Mouse (Mus musculus) MEL (cell line): ENCODE measurements around the gene Ntrk3. TPM values are rescaled to one million over a fixed set of nuclear protein-coding genes. Genes with fewer than 3 reads are reported as not detected.

Experiments
- DNase-seq: peaks from one replicate; pipeline ENCODE4 v3.0.0; 2011; ENCODE audit warnings: low read depth, low spot score
- H3K27ac ChIP-seq: 2 replicates; pipeline ENCODE4 v1.5.1; 2012; ENCODE audit warnings: low read depth, mild to moderate bottlenecking, control low read depth, low read length, moderate library complexity; ENCODE audit not compliant: control insufficient read depth
- H3K27me3 ChIP-seq, 2 experiments: fragments of 150-350 bp in 1 of 2; sonication (generic) in 1 of 2; 2 replicates each; pipeline ENCODE4 v1.6.1; 2012; ENCODE audit warnings: low read length in 2 of 2, mild to moderate bottlenecking in 2 of 2, improper control_type of control experiment in 1 of 2, moderate library complexity in 1 of 2; ENCODE audit not compliant: insufficient read depth in 2 of 2, control insufficient read depth in 1 of 2
- H3K36me3 ChIP-seq, 2 experiments: 2 replicates each; pipeline ENCODE4 v1.6.1; 2012 to 2014; ENCODE audit warnings: low read length in 2 of 2, improper control_type of control experiment in 1 of 2, inconsistent platforms in 1 of 2, mild to moderate bottlenecking in 1 of 2; ENCODE audit not compliant: insufficient read depth in 2 of 2, control insufficient read depth in 1 of 2
- H3K4me1 ChIP-seq, 2 experiments: fragments of 150-350 bp in 1 of 2; sonication (generic) in 1 of 2; 2 replicates each; pipeline ENCODE4 v1.6.1; 2012; ENCODE audit warnings: low read length in 2 of 2, improper control_type of control experiment in 1 of 2, mild to moderate bottlenecking in 1 of 2; ENCODE audit not compliant: insufficient read depth in 2 of 2, control insufficient read depth in 1 of 2
- H3K4me3 ChIP-seq, 2 experiments: fragments of 150-350 bp in 1 of 2; sonication (generic) in 1 of 2; 2 replicates each; pipeline ENCODE4 v1.5.1; 2012; ENCODE audit warnings: low read depth in 2 of 2, low read length in 2 of 2, mild to moderate bottlenecking in 2 of 2, moderate library complexity in 2 of 2, control low read depth in 1 of 2, improper control_type of control experiment in 1 of 2; ENCODE audit not compliant: control insufficient read depth in 1 of 2, insufficient read depth in 1 of 2
- H3K79me2 ChIP-seq: 2 replicates; pipeline ENCODE4 v1.6.1; 2012; ENCODE audit warnings: mild to moderate bottlenecking, low read length, moderate library complexity; ENCODE audit not compliant: control insufficient read depth, poor library complexity, insufficient read depth
- H3K9ac ChIP-seq: 2 replicates; pipeline ENCODE4 v1.6.1; 2012; ENCODE audit warnings: low read depth, mild to moderate bottlenecking, control low read depth, low read length, moderate library complexity; ENCODE audit not compliant: control insufficient read depth, poor library complexity, severe bottlenecking
- H3K9me3 ChIP-seq: fragments of 150-350 bp; sonication (generic); replicated peaks from 2 replicates; pipeline ENCODE4 v1.6.1; 2012; ENCODE audit warnings: mild to moderate bottlenecking, low read length, improper control_type of control experiment, moderate library complexity; ENCODE audit not compliant: insufficient read depth
- BHLHE40 ChIP-seq: IDR thresholded peaks from 2 replicates; pipeline ENCODE4 v1.6.1; 2012; ENCODE audit warnings: low read depth, mild to moderate bottlenecking, inconsistent platforms, low read length, improper control_type of control experiment, borderline replicate concordance
- CHD2 ChIP-seq: IDR thresholded peaks from 2 replicates; pipeline ENCODE4 v1.6.1; 2011; ENCODE audit warnings: low read length, improper control_type of control experiment
- E2F4 ChIP-seq: IDR thresholded peaks from 2 replicates; pipeline ENCODE4 v1.6.1; 2011; ENCODE audit warnings: low read depth, low read length, improper control_type of control experiment, borderline replicate concordance
- EP300 ChIP-seq, 2 experiments: IDR thresholded peaks; 2 replicates each; pipeline ENCODE4 v1.6.1; 2011; ENCODE audit warnings: improper control_type of control experiment in 2 of 2, low read length in 2 of 2, low read depth in 1 of 2, mild to moderate bottlenecking in 1 of 2
- ETS1 ChIP-seq: IDR thresholded peaks from 2 replicates; pipeline ENCODE4 v1.6.1; 2012; ENCODE audit warnings: low read depth, mild to moderate bottlenecking, inconsistent platforms, low read length, improper control_type of control experiment, moderate library complexity
- GABPA ChIP-seq: IDR thresholded peaks from 2 replicates; pipeline ENCODE4 v1.6.1; 2012; ENCODE audit warnings: low read depth, mild to moderate bottlenecking, inconsistent platforms, low read length, improper control_type of control experiment, moderate library complexity
- GATA1 ChIP-seq: IDR thresholded peaks from 2 replicates; pipeline ENCODE4 v1.6.1; 2011; ENCODE audit warnings: low read depth, low read length, improper control_type of control experiment
- MAX ChIP-seq: IDR thresholded peaks from 2 replicates; pipeline ENCODE4 v1.6.1; 2011; ENCODE audit warnings: low read length, improper control_type of control experiment
- MAZ ChIP-seq: IDR thresholded peaks from 2 replicates; pipeline ENCODE4 v1.6.1; 2012; ENCODE audit warnings: low read depth, mild to moderate bottlenecking, inconsistent platforms, low read length, improper control_type of control experiment
- MEF2A ChIP-seq: IDR thresholded peaks from 2 replicates; pipeline ENCODE4 v1.6.1; 2014; ENCODE audit warnings: low read depth, mild to moderate bottlenecking, inconsistent platforms, low read length, improper control_type of control experiment; ENCODE audit not compliant: poor library complexity, insufficient replicate concordance, severe bottlenecking; ENCODE audit errors: extremely low read depth
- MXI1 ChIP-seq: IDR thresholded peaks from 2 replicates; pipeline ENCODE4 v1.6.1; 2011; ENCODE audit warnings: mild to moderate bottlenecking, low read depth, low read length, improper control_type of control experiment
- MYB ChIP-seq: IDR thresholded peaks from 2 replicates; pipeline ENCODE4 v1.6.1; 2011; ENCODE audit warnings: mild to moderate bottlenecking, low read depth, low read length, improper control_type of control experiment
- MYC ChIP-seq: IDR thresholded peaks from 2 replicates; pipeline ENCODE4 v1.6.1; 2011; ENCODE audit warnings: low read depth, mild to moderate bottlenecking, low read length, improper control_type of control experiment, moderate library complexity
- NELFE ChIP-seq: IDR thresholded peaks from 2 replicates; pipeline ENCODE4 v1.6.1; 2011; ENCODE audit warnings: low read depth, low read length, improper control_type of control experiment
- POLR2AphosphoS5 ChIP-seq: IDR thresholded peaks from 2 replicates; pipeline ENCODE4 v1.6.1; 2012; ENCODE audit warnings: low read depth, borderline replicate concordance, mild to moderate bottlenecking, inconsistent platforms, low read length, moderate library complexity, mixed read lengths
- RAD21 ChIP-seq: IDR thresholded peaks from 2 replicates; pipeline ENCODE4 v1.6.1; 2011; ENCODE audit warnings: mild to moderate bottlenecking, low read depth, low read length, improper control_type of control experiment
- RCOR1 ChIP-seq: IDR thresholded peaks from 2 replicates; pipeline ENCODE4 v1.6.1; 2012; ENCODE audit warnings: low read depth, mild to moderate bottlenecking, inconsistent platforms, low read length, improper control_type of control experiment
- SMC3 ChIP-seq: IDR thresholded peaks from 2 replicates; pipeline ENCODE4 v1.6.1; 2011; ENCODE audit warnings: low read depth, low read length, improper control_type of control experiment
- USF2 ChIP-seq, 2 experiments: IDR thresholded peaks; 2 replicates each; pipeline ENCODE4 v1.6.1; 2011 to 2012; ENCODE audit warnings: improper control_type of control experiment in 2 of 2, low read length in 2 of 2, borderline replicate concordance in 1 of 2, inconsistent platforms in 1 of 2, low read depth in 1 of 2, mild to moderate bottlenecking in 1 of 2; ENCODE audit not compliant: insufficient read depth in 1 of 2
- ZC3H11A ChIP-seq: IDR thresholded peaks from 2 replicates; pipeline ENCODE4 v1.6.1; 2012; ENCODE audit warnings: low read depth, mild to moderate bottlenecking, inconsistent platforms, low read length, improper control_type of control experiment
- ZNF384 ChIP-seq: IDR thresholded peaks from 2 replicates; pipeline ENCODE4 v1.6.1; 2012; ENCODE audit warnings: low read depth, mild to moderate bottlenecking, inconsistent platforms, low read length, improper control_type of control experiment
- polyA plus RNA-seq, 2 experiments: library from polyadenylated mRNA; stranded (reverse) in 1 of 2; unstranded in 1 of 2; fragments of >175 nt in 1 of 2; fragments of >200 nt in 1 of 2; gene quantifications; 2 replicates each; pipeline versions ENCODE4 v1.2.1 to v1.2.4; 2012; ENCODE audit warnings: low replicate concordance in 2 of 2, low read depth in 1 of 2; ENCODE audit not compliant: insufficient read length in 2 of 2, insufficient read depth in 1 of 2, missing spikeins in 1 of 2
- total RNA-seq: library from RNA; depleted of rRNA; stranded (reverse); fragments of 300-350 nt; gene quantifications from 2 replicates; pipeline ENCODE4 v1.2.3, GENCODE M21; 2012

Ntrk3 gene
- total and polyA plus RNA-seq, 3 experiments, result 0.04 TPM; not detected in 2

DNA sequence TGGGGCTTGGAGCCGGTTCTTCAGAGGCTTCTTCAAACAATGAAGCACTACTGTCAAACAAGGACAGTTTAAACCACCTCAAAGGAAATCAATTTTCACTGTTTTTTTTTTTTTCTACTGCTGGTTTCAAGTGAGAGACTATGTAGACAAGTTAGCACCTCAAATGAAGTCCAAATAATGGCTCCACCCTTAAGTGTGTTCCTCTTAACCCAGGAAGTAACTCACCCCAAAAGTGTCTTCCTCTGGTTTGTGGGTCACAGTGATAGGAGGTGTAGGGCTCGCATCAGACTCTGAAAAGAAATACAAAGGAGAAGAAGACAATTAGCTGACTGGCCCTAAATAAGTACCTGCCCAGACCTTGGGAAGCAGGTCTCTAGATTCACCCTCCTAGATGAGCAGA is 286.1 kb downstream of the Ntrk3 start:
- Histone ChIP-seq H3K79me2 (no peaks in the 10 kb centered on the region), H3K27me3 (no peaks in the 10 kb centered on the region), H3K27ac (no peak overlapping the region), H3K9ac (no peak overlapping the region), H3K36me3 (no peaks in the 10 kb centered on the region), H3K9me3 (no peaks in the 10 kb centered on the region), H3K4me1 (no peaks in the 10 kb centered on the region), H3K4me3 (no peak overlapping the region)
- no peak for DNase-seq
- TF ChIP-seq MAX (no peak), EP300 (IDR thresholded peaks at IDR 0.05; ENCODE audit: low read depth in 1 of 2, low read length in 2 of 2) (no peak), MYB (no peak), RAD21 (no peak), BHLHE40 (no peak), MAZ (no peak), NELFE (no peak)

DNA sequence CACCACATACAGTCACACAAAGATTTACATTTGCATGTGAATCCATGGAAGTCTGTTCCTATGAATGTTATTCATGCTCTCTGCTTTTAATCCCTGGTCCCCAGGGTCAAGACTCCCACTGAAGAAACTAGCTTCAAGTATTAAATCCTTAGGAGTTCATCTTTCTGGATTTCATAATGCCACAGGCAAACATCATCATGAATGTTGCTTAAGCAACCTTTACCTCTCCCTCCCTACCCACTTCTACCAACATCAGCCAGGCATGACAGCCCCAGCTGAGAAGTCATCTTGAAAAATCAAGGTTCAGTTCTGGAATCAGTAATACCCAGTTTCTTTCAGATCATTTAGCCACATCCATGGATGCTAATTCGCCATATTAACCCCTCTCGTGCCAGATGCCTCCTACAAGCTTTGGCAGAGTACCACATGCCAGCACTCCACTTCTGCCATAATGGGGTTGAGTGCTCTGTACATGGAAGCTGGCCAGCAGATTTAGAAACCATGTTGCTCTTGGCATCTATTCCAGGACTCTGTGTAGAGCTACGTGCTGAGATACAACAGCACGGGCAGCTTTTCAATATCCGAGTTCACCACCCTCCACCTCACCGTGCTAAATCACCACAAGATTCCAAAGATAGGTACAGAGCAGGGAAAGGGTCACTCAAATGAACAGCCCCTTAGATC is 287.8 kb downstream of the Ntrk3 start:
- no peak for DNase-seq
- H3K4me3 ChIP-seq, result no peak overlapping the region
- TF ChIP-seq GABPA, result no peak
- TF ChIP-seq MYC, result no peak
- no peak for TF ChIP-seq EP300 (IDR thresholded peaks at IDR 0.05; ENCODE audit: low read depth in 1 of 2, low read length in 2 of 2)
- TF ChIP-seq GATA1, result no peak
- TF ChIP-seq E2F4, result no peak
- no peak for TF ChIP-seq CHD2
- TF ChIP-seq BHLHE40, result no peak
- no peak for TF ChIP-seq MXI1
- no peak for TF ChIP-seq POLR2AphosphoS5
- no peak for TF ChIP-seq MEF2A
- TF ChIP-seq RCOR1, result no peak
- no peak for TF ChIP-seq ETS1
- TF ChIP-seq ZC3H11A, result no peak
- TF ChIP-seq USF2 (IDR thresholded peaks at IDR 0.05; ENCODE audit: borderline replicate concordance in 1 of 2, insufficient read depth in 1 of 2, low read depth in 1 of 2, low read length in 2 of 2), result no peak
- TF ChIP-seq ZNF384, result no peak
- TF ChIP-seq SMC3, result no peak
- TF ChIP-seq, all 39 proteins: peak for 0
- Histone ChIP-seq H3K79me2 (no peaks in the 10 kb centered on the region), H3K9ac (no peak overlapping the region), H3K27ac (no peak overlapping the region), H3K9me3 (no peaks in the 10 kb centered on the region), H3K36me3 (no peaks in the 10 kb centered on the region), H3K4me1 (no peaks in the 10 kb centered on the region), H3K27me3 (no peaks in the 10 kb centered on the region)
